Mouse (Mus musculus) cerebellum, postnatal 10 days (tissue): ENCODE measurements around the gene Nr1i3.

Source experiments
- DNase-seq, 2 experiments: peaks; one replicate each; pipeline ENCODE4 v3.0.0; 2021; ENCODE audit warnings: mixed read lengths in 2 of 2

Gene Nr1i3

DNA sequence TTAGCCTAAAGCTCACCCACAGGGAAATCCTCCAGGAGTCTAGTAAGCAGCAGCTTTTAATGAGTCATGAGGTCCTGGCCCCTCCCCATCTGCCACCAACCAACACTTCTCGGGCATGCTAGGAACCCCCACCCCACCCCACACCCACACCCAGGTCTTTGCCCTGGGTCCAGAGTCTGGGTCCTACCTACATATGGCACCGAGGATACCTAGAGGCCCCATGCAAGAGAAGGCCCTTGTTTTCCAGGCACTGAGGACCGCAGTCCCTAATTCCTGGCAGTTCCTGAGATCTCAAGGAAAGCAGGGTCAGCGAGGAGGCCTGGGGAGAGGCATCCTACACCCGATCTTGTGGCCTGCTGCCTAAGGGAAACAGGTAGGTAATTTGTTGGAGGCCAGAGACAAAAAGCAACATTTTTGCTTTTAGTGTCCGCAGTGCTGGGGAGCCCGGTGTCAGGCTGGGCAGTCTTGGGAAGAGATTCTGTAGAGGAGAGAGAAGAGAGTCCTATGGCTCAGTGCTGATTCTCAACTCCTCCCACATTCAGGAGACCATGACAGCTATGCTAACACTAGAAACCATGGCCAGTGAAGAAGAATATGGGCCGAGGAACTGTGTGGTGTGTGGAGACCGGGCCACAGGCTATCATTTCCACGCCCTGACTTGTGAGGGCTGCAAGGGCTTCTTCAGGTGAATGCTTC is at the start of gene Nr1i3:
Gene Nr1i3 (plus strand): TSS at position 170 of the 696 bp plus-strand sequence.
- DNase-seq = no peak

DNA sequence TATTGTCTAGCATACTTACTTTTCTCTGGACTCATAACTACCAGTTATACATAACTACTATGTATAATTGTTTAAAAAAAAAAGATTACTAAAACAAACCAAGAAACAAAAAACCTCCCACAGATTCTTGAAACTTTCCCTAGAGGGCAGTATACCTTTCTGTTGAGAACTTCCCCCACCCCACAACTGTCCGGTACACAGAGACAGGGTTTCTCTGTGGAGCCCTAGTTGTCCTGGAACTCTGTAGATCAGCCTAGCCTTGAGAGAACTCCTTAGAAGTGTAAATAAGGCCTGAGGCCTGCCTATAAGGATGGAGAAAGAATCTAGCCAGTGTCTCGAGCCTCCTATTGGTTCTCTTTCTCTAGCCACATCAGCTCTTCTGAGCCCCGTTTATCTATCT is 49.5 kb upstream of the Nr1i3 start:
- no peak for DNase-seq

DNA sequence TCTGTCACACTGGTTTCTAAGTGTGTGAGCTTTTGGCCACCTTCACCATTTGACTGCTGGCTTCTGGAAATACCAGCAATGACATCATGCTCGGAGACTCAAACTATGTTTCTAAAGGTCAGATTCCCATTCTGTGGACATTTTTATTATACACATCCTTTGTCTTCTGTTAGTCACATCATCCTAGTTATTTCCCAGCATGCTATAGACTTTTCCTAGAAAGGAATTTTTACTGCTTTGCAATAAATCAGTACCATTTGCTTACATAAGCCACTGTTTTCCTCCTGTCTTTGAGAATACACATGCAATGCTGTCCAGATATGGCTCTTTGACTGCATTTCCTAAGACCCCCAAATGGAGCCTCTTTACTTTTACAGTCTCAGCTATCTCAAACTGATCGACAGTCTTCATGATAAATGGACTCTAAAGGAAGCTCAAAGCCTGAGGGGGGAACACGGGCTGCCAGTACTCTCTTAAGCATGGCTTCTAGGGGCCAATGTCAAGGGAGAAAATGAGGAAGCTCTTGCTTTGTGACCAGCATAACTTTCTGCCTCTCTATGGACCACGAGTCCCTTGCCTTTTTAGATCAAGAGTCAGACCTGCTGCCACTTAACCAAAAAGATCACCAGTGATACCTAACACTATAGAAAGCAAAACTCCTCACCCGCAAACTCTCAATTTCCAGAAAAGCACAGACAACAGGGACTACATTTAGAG is 48.0 kb upstream of the Nr1i3 start:
- DNase-seq = no peak

DNA sequence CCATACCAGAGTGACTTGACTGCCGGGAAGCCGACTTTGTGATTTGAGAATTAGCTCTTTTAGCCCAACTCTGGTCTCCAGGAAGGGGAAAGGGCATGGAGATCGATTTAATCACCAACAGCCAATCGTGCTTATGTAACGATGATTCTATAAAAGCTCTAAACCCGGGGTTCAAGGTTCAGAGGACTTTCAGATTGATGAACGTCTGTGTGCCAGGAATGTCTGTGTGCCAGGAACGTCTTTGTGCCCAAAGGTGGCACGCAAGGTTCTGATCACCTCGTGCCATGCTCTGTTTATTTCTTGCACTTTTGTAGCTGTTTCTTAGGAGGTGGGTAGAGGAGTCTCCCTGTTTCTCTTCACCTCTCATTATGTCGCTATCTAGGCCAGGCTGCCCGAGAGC is 44.9 kb upstream of the Nr1i3 start:
- no peak for DNase-seq

DNA sequence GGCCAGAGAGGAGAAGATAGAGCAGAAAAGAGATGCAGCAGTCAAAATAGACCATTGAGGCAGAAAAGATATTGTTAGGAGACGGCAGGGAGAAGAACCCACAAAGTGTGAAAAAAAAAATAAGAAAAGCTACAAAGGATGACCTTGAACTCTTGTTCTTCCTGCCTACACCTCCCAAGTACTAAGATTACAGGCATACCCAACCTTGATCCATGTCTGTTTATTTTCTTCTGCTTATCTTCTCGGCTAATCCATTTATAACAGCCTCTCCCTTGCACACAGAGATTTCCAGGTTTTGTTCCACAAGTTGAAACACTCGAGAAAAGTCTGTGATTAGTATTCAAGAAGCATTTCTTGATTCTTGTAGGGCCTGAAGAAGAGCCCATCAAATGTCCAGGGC is 43.9 kb upstream of the Nr1i3 start:
- DNase-seq = no peak

DNA sequence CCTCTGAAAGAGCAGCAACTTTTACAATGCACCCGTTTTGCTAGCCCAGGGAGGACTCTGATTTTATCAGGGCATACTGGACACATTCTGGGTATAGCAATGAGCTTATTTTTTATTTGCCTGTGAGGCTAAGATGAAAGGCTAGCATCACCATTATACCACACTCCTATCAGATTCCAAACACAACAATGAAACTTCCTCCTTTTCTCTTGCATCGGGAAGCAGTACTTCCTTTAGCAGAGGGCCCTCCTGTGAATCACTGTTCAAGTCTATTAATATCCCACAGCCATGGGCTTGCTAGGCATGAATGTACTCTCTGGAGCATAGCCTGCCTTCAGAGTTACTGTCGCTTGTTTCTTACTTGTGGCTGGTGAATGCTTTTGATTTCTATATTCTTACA is 42.6 kb upstream of the Nr1i3 start:
- no peak for DNase-seq

DNA sequence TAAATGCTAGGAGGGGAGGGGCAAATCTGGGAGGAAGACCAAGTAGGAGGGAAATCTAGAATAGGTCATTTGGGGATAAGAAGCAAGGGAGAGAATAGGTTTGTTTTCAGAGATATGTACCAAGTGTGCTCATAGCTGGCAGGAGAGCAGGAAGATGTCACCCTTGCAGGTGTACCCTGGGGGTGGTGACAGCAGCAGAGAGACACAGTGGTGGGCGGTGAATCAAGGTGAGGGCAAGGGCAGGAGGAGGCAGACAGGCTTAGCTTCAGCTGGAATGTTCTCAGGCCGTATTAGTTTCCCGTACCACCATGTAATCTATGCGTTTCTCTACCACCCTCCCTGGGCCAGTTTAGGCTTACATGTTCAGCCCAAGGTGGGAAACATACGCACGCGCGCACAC is 41.0 kb upstream of the Nr1i3 start:
- no peak for DNase-seq

DNA sequence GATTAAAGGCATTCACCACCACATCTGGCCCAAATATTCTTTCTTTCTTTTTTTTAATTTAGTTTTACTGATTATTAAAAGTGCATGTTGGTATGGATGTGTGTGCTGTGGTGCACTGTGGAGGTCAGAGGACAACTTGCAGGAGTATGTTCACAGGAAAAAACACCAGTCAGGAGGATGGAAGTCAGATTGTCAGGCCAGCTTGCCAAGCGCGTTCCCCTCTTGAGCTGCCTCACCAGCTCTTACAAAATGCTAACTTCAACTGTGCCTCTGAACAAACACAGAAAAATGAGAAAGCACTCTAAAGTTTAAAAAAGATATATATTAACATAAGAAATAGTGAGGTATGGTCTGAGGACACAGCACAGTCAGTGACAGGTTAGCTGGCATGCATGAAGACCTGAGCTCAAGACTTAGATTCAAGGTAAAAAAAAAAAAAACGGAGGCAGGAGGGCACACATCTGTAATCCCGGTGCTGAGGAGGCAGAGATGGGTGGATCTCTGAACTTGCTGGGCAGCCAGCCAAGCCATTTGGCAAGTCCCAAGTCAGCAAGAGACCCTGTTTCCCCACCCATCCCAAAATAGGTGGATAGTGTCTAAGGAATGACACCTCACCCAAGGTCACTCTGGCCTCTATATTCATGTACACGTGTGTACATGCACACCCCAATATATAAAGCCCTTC is 34.1 kb upstream of the Nr1i3 start:
- no peak for DNase-seq

DNA sequence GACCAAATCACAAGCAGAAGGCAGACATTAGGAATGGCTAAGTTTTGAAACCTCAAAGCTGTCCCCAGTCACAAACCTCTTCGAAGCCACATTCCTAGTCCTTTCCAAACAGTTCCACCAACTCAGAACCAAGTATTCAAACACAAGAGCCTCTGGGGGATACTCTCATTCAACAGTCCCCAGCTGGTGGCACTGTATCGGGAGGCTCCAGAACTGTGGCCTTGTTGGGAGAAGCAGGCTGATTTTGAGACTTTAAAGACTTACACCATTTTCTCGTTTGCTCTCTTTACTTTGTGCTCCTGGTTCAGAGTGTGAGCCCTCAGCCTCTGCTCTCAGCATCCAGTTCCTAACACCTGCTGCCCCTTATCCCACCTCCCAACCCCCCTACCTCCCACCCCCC is 30.7 kb upstream of the Nr1i3 start:
- DNase-seq = no peak

DNA sequence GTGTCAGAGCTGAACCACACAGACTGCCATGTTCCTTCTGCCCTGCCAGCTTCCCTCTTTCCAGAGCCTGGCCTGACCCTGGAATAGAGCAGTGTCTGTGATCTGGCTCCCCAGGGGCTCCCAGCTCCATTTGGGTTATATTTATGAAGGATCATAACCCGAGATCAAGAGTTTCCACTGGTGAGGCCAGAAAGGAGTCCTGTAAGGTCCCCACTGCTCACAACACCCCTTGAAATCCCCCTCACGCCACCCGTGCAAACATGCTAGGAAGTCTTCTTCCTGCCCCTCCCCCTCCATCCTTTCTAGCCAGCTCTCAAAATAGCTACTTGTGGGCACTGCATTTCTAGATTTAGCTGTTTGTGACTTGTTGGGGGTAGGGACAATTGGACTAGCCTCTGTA is 30.1 kb upstream of the Nr1i3 start:
- DNase-seq = no peak

DNA sequence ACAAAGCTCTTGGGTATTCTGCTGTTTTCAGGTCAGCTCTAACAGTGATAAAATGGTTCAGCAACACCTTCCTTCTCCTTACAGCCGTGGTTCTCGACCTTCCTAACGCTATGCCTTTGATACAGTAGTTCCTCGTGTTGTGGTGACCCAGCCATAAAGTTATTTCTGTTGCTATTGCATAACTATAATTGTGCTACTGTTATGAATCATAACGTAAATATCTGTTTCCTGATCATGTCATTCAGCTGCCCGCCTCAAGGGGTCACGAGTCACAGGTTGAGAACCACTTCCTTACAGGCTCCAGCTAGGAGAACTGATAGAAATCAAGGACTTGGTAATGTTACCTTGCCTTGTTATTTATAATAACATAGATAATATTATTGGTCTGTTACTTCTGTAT is 29.5 kb upstream of the Nr1i3 start:
- no peak for DNase-seq

DNA sequence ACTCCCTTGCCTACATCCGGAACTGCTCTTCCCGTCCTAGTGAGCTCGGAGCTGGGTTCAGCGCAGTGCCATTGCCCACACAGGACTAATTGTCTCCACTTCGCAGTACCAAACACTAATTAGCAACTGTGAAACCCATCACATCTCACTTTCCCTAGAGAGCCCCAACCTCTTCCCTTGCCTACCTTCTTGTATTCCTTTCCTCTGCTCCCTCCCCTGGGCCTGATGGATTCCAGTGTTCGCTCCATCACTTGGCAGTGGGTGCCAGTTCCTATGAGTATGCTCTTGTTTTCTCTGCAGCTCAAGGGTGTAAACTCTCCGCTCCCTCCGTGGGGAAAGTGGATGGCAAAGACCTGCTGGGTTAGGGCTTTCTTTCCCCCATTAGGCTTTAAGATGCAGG is 28.1 kb upstream of the Nr1i3 start:
- DNase-seq = no peak

DNA sequence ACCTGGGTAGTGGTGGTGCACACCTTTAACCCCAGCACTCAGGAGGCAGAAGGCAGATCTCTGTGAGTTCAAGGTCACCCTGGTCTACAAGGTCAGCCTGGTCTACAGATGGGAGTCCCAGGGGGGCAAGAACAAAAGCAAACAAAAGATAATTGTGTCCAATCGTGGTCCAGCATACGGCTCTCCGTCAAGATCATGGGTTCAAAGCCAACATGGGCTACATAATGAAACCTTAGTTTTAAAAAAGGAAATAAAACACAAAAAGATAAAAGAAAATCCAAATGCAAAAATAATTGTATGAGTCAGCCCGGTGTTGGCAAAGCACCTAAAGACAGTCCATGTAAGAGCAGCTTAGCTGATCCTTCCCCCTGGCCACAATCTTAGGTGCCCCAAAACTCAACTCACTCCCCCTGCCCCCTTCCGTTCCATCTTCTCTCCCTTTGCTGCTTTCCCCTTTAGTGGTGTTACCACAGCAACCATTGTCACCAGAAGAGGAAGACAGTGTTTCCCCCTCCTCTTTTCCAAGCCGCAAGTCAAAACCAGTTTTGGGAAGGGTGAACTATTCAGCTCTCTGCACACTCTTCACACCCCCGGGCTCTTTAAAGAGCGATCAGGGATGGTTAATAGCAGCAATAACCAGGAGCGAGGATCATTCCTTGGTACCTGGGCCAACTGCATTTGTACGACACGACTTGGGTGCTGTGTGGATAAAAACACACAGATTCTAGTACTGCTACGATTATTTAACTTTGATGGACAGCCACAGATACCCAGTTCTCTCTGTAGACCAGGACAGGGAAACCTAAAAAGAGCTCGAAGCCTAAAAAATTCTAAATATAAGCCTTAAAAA is 25.7 kb upstream of the Nr1i3 start:
- no peak for DNase-seq

DNA sequence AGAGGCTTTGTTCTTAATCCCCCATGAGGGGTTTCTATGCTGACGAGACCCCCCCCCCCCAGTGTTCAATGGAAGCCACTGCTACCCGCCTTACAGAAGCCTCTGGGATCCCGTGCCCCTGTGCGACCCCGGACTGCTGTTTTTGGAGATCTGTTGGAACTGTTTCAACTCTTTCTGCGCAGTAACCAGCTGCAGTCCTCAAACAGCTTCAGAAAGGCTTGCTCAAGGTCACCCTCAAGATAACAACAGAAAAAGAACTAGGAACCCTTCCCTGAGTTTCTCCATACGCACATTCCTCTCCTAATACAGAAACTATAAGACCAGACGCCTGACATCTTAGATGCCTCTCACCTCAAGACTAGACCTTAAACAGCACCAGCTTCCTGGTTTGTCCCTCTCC is 24.7 kb upstream of the Nr1i3 start:
- no peak for DNase-seq

DNA sequence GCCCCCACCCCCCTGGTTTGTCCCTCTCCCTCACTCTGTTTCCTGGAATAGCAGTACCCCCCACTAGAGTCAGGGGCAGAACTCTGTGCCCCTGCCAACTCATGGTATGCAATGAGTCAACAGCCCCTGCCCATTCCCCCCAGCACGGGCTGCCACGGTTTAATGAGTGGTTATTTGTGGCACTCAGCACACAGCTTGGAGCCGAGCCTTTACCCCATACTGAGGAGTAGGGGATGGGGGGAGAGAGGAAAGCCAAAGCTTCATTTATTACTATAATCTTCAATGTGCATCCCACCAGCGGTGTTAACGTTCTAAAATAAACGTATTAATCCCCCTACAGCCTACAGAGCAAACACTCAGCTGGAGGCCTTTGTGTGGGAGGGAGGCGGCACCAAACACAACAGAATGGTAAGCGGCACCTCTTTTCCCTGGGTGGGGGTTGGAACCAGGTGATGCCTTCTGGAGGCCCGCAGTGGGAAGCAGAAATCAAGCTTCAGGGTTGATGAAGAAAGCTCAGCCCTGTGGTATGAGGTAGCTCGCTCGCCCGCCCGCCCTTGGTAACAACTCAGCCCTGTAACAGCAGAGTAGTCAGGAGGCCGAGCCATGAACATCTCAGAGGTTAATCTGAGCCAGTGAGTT is 24.2 kb upstream of the Nr1i3 start:
- DNase-seq = peak; percentile 15 to 32

DNA sequence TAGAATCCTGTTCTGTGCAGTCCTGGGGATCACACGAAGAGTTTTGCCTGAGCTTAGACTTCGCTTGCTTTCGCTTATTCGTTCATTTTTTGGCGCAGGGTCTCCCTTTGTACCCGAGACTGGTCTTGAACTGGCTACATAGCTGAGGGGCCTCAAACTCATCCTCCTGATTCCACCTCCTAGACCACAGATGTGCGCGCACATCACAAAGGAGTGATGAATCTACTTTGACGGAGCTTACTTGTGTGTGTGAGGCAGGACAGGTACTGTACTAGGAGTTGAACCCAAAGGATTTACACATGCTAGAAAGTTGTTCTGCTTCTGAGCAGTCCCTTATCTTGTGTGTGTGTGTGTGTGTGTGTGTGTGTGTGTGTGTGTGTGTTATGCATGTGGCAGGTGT is 22.9 kb upstream of the Nr1i3 start:
- no peak for DNase-seq

DNA sequence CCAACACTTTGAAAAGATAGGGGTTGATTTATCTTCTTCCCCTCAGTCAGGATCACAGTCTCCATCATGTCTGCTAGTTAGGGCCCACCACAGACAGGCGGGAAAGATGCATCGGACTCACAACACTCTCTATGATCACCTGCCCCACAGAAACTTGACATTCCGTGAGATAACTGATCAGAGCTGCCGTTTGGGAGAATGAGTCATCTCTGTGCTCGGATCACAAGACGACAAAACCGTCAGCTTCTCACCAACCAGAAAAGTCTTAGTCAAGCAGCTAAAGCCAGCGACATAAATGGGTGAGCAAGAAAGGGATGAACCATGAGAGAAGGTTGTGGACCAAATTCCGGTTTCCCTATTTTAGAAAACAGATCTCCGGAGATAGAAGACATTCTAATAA is 21.5 kb upstream of the Nr1i3 start:
- no peak for DNase-seq

DNA sequence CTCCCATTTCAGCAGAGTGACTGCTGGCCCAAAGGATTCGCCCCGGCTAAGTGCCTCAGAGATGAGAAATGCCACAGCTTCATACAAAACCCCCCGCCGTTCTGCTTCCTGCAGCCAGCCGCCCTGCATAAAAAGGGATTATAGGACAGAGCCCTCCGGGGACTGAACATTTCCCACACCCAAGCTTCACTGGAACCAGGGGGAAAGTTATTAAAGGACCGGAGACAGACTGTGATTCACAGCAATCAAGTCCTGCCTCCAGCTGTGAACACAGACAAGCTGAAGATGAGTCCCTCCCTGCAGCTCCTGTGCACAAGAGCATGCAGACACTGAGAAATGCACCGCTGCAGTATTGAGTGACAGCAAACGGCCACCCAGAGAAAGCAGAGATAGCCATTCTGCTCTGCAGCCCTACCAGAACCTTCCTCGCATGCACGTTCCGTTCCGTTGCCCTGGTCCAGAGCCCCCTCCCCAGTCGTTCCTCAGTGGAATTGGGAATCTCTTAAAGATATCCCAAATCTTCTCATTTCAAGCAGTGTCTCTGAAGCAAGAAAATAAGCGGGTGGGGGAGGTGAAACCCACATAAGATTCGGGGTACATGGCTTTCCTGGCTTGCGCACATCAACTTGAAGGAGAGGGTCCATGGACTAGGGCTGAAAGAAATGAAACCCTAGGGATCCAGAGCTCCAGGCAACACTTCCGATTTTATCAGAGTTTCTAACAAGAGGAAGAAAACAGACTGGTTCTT is 20.5 kb upstream of the Nr1i3 start:
- DNase-seq = peak in 1 of 2 experiments; percentile 20

DNA sequence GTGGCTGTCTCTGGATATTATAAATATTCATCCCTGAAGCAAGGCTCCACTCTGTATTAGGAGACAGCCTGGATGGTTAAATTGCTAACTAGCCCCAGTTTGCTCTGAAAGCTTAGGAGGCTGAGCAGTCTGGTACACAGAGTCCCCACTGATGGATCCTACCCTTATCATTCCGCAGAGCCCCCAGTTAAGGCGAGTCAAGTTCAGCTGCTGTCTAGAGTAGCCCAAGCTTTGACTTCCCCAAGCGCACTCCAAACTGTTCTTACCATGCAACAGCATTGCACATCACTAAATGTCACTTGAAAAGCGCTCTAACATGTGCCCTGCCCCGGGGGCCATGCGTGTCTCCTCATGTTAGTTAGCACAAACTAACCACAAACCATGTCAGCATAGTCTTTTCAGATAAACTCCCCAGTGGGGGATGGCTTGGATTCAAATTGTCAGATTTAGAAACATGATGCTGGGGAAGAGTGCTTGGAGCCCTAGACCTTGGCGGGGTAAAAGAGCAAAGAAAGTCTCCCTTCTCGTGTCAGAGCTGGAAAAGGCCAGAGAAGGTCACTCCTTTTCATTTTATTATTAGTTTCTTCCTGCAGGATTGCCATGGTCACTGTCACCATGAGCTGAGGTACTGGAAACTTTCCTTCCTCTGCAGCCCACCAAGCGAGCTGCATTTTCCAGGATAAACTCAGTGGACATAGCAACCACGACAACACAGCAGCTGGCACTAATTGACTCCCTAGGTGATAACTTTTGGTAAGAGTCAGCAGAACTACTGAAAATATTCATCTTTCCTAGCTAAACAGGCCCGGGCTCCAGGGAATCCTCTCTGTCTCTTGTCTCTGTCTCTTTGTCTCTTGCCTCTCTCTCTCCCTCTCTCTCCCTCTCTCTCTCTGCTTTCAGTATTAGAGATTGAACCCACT is 19.6 kb upstream of the Nr1i3 start:
- DNase-seq = no peak

DNA sequence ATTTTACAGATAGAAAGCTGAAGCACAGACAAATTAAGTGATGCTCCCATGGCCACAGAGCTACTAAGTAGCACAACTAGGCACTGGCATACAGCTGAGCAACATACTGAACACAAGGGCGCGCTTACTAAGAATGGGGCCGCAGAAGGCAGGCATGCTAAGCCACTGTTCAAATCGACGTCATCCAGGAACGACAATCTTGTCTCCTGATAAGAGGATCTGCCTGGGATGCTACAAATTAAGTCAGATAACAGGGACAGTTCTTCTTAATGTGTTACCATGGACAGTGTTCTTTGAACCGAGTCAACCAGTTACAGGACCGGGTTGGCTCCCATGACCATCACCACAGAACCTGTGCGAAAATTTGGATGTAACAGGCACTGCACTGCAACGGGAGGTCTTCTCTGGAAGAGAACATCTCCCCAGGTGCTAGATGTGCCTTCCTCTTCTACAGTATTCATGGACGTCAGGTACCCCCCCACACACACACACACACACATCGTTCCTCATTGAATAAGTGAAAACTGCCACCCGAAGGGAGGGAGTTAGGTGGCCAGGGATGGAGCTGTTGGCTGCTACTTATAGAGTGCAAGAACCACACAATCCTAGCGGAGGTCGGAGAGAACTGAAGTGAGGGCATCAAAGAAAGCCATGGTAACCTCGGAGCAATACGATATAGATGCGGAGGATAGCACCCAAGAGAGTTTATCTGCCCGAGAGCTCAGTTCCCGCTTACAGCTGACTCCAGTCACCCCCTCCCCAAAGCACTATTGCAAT is 18.5 kb upstream of the Nr1i3 start:
- no peak for DNase-seq
